Mouse (Mus musculus) midbrain, postnatal 0 days (tissue): ENCODE results near the gene Dapk1. TPM values are rescaled to one million over a fixed set of nuclear protein-coding genes. Genes with fewer than 3 reads are reported as not detected.

Experiments
- ATAC-seq: fragments of 200-750 bp; cut with Nextera tagmentation; 2 replicates; pipeline ENCODE4 v1.8.0; 2017; ENCODE audit warnings: moderate number of reproducible peaks, mild to moderate bottlenecking, moderate TSS enrichment, moderate library complexity; ENCODE audit not compliant: low FRiP score
- DNase-seq: peaks from one replicate; pipeline ENCODE4 v3.0.0-alpha.2; 2015; ENCODE audit warnings: low spot score
- H3K27ac ChIP-seq: fragments of 300-500 bp; sonication (generic); 2 replicates; pipeline ENCODE4 v1.5.1; 2014; ENCODE audit warnings: low read depth, mild to moderate bottlenecking, low read length, mixed read lengths
- H3K27me3 ChIP-seq: fragments of 300-500 bp; sonication (generic); 2 replicates; pipeline ENCODE4 v1.6.1; 2014; ENCODE audit warnings: low read length, control low read depth, mixed read lengths; ENCODE audit not compliant: insufficient read depth
- H3K36me3 ChIP-seq: fragments of 300-500 bp; sonication (generic); 2 replicates; pipeline ENCODE4 v1.6.1; 2014; ENCODE audit warnings: low read length, control low read depth, mixed read lengths; ENCODE audit not compliant: insufficient read depth
- H3K4me1 ChIP-seq: fragments of 300-500 bp; sonication (generic); 2 replicates; pipeline ENCODE4 v1.6.1; 2014; ENCODE audit warnings: mild to moderate bottlenecking, control low read depth, antibody characterized with exemption, low read length, mixed read lengths; ENCODE audit not compliant: insufficient read depth
- H3K4me2 ChIP-seq: fragments of 300-500 bp; sonication (generic); 2 replicates; pipeline ENCODE4 v1.6.1; 2014; ENCODE audit warnings: low read depth, mild to moderate bottlenecking, low read length, mixed read lengths; ENCODE audit not compliant: poor library complexity, severe bottlenecking
- H3K4me3 ChIP-seq: fragments of 300-500 bp; sonication (generic); 2 replicates; pipeline ENCODE4 v1.5.1; 2014; ENCODE audit warnings: low read depth, mild to moderate bottlenecking, low read length, moderate library complexity
- H3K9ac ChIP-seq: fragments of 300-500 bp; sonication (generic); replicated peaks from 2 replicates; pipeline ENCODE4 v1.6.1; 2014; ENCODE audit warnings: mild to moderate bottlenecking, low read length, moderate library complexity, mixed read lengths; ENCODE audit not compliant: poor library complexity, severe bottlenecking
- H3K9me3 ChIP-seq: fragments of 300-500 bp; sonication (generic); 2 replicates; pipeline ENCODE4 v1.6.1; 2016; ENCODE audit warnings: low read length, control low read depth
- CTCF ChIP-seq: IDR thresholded peaks from 2 replicates; pipeline ENCODE4 v1.5.1; 2016; ENCODE audit warnings: antibody characterized with exemption, mild to moderate bottlenecking
- WGBS: fragments of 180-500 bp; shearing (Covaris S2); extraction: QIAGEN DNeasy Blood & Tissue Kit; methylation state at CpG from one replicate; pipeline ENCODE4 v1.1.7; 2014; 5-methylcytosine and 5-hydroxymethylcytosine counted together
- polyA plus RNA-seq: library from polyadenylated mRNA; unstranded; fragments of >200 nt; fragmentation: Nextera tagmentation; extraction: Ambion mirVana; gene quantifications from 2 replicates; pipeline ENCODE4 v1.2.1, GENCODE M21; 2015
- total RNA-seq: library from RNA; depleted of rRNA; stranded (reverse); fragments of >200 nt; gene quantifications from 2 replicates; pipeline ENCODE4 v1.2.3, GENCODE M21; 2014

The Dapk1 gene
- total and polyA plus RNA-seq, 2 experiments from 2014 or later, result 27.6 to 68.9 TPM

DNA sequence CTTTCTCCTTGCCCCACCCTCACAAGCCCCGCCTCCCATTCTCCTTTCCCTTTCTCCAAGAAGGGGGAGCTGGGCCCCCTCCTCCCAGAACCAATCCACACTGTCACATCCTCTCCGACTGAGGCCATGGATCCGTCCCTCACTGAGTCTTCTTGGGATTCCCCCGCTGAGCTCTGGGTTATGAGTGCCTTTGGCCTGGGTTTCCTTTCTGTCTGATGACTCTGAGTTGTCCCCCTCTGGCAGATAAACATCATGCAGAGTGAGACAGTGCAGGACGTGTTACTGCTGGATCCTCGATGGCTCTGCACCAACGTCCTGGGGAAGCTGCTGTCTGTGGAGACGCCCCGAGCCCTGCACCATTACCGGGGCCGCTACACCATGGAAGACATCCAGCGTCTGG is 158.6 kb downstream of the Dapk1 start:
- TF ChIP-seq CTCF, result no peak
- Histone ChIP-seq H3K27ac (no peak overlapping the region), H3K4me1 (no peaks in the 10 kb centered on the region), H3K9ac (no peak overlapping the region), H3K27me3 (no peaks in the 10 kb centered on the region), H3K4me2 (no peak overlapping the region), H3K4me3 (no peak overlapping the region), H3K36me3 (peaks cover 44% of the 10 kb centered on the region), H3K9me3 (no peaks in the 10 kb centered on the region)
- ATAC-seq (no peak), DNase-seq (no peak)
- WGBS, result 94% methylated on average over 12 of the region's 12 CpGs

DNA sequence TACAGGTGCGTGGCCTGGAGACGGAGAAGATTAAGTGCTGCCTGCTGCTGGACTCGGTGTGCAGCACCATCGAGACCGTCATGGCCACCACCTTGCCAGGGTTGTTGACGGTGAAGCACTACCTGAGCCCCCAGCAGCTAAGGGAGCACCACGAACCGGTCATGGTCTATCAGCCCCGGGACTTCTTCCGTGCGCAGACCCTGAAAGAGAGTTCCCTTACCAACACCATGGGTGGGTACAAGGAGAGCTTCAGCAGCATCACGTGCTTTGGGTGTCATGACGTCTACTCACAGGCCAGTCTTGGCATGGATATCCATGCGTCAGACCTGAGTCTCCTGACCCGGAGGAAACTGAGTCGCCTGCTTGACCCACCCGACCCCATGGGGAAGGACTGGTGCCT is 159.4 kb downstream of the Dapk1 start:
- no peaks in the 10 kb centered on the region for H3K27me3 ChIP-seq
- no peak overlapping the region for H3K9ac ChIP-seq
- H3K9me3 ChIP-seq, result no peaks in the 10 kb centered on the region
- 97% methylated on average over 17 of the region's 17 CpGs for WGBS
- no peak overlapping the region for H3K4me3 ChIP-seq
- no peak for DNase-seq
- no peak overlapping the region for H3K27ac ChIP-seq
- no peak for TF ChIP-seq CTCF
- H3K36me3 ChIP-seq, result peaks cover 41% of the 10 kb centered on the region
- no peak for ATAC-seq
- H3K4me2 ChIP-seq, result no peak overlapping the region
- no peaks in the 10 kb centered on the region for H3K4me1 ChIP-seq

DNA sequence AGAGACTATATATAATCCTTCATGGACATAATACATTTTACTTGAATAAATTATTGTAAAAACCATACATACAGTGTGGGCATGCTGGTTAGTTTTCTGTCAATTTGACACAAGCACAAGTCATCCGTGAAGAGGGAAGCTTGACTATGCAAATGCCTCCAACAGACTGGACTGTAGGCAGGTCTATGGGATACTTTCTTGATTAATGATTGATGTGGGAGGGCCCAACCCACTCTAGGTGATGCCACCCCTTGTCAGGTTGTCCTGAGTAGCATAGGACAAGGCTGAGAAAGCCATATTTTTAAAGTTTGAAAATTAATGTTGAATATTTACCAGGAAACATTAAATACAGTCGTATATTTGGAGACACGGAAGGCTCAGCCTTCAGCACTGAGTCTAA is 178.8 kb downstream of the Dapk1 start:
- no peak overlapping the region for H3K27ac ChIP-seq
- no peaks in the 10 kb centered on the region for H3K9me3 ChIP-seq
- no peak for ATAC-seq
- H3K4me1 ChIP-seq, result no peaks in the 10 kb centered on the region
- no peak overlapping the region for H3K4me2 ChIP-seq
- DNase-seq, result no peak
- no peak overlapping the region for H3K9ac ChIP-seq
- TF ChIP-seq CTCF, result no peak
- H3K27me3 ChIP-seq, result no peaks in the 10 kb centered on the region
- 85% methylated on average over 3 of the region's 3 CpGs for WGBS
- H3K4me3 ChIP-seq, result no peak overlapping the region
- H3K36me3 ChIP-seq, result no peaks in the 10 kb centered on the region

DNA sequence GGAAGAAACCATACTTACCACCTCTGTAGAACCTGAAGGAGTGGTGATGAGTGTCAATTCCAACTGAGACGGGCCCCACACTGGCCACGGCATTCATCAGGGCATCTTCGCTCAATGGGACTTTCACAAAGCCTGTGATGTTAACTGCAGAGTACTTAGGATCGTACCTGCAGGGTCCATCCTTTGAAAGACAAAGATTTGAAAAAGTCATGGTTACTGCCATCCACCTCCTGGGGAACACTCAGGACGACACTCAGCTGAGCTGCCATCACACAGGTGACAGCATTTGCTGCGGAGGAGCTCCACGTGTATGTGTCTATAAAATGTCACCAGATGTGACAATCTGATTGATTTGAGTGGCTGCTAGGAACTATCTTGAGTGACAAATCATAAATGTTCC is 181.6 kb downstream of the Dapk1 start:
- 89% methylated on average over 7 of the region's 7 CpGs for WGBS
- no peaks in the 10 kb centered on the region for H3K36me3 ChIP-seq
- H3K27me3 ChIP-seq, result no peaks in the 10 kb centered on the region
- no peaks in the 10 kb centered on the region for H3K4me1 ChIP-seq
- no peaks in the 10 kb centered on the region for H3K9me3 ChIP-seq
- no peak overlapping the region for H3K9ac ChIP-seq
- no peak for TF ChIP-seq CTCF
- H3K4me3 ChIP-seq, result no peak overlapping the region
- no peak overlapping the region for H3K4me2 ChIP-seq
- DNase-seq (no peak), ATAC-seq (no peak)
- no peak overlapping the region for H3K27ac ChIP-seq

- no peaks in the 10 kb centered on the region for H3K36me3 ChIP-seq
- H3K9me3 ChIP-seq, result no peaks in the 10 kb centered on the region
- ATAC-seq (no peak), DNase-seq (no peak)
- no peaks in the 10 kb centered on the region for H3K27me3 ChIP-seq
- TF ChIP-seq CTCF, result no peak
- no peak within 1 kb of the TSS for H3K9ac ChIP-seq
- H3K4me3 ChIP-seq, result no peak within 1 kb of the TSS
- no peaks in the 10 kb centered on the region for H3K4me1 ChIP-seq
- no peak within 1 kb of the TSS for H3K27ac ChIP-seq
- H3K4me2 ChIP-seq, result no peak within 1 kb of the TSS
Measured at GRCm38 (mm10) chr13:60786264-60786663, 184.5 kb downstream of the Dapk1 start, which contains the start of gene BC051665. Gene BC051665, minus strand, starts transcription at chr13:60786364.

DNA sequence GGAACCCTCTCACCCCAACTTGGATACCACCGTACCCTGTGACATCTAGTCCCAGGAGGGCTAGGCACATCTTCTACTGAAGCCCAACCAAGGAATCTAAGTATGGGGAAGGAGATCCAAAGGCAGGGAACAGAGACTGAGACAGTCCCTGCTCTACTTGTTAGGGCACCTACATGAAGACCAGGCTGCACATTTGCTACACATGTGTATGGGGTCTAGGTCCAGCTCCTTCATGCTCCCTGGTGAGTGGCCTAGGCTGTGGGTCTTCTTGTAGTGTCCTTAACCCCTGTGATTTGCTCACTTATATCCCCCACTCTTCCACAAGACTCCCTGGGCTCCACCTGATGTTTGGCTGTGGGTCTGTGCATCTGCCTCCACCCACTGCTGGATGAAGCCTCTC is 187.7 kb downstream of the Dapk1 start:
- WGBS, result 77% methylated on average over 1 of the region's 1 CpGs
- H3K9ac ChIP-seq, result no peak overlapping the region
- H3K27me3 ChIP-seq, result no peaks in the 10 kb centered on the region
- no peak overlapping the region for H3K4me2 ChIP-seq
- H3K4me1 ChIP-seq, result no peaks in the 10 kb centered on the region
- H3K27ac ChIP-seq, result no peak overlapping the region
- DNase-seq (no peak), ATAC-seq (no peak)
- H3K36me3 ChIP-seq, result no peaks in the 10 kb centered on the region
- H3K4me3 ChIP-seq, result no peak overlapping the region
- no peaks in the 10 kb centered on the region for H3K9me3 ChIP-seq
- TF ChIP-seq CTCF, result no peak
